Mouse (Mus musculus) kidney, adult 2 months (tissue): ENCODE results near the gene Ramac.

Experiments
- CTCF ChIP-seq: fragments of 200-500 bp; conservative IDR thresholded peaks from 2 replicates; pipeline ENCODE4 v1.5.1; 2011; ENCODE audit warnings: low read depth, mild to moderate bottlenecking, control low read depth, low read length, moderate library complexity, mixed read lengths; ENCODE audit not compliant: insufficient read depth, insufficient read length
- POLR2A ChIP-seq: fragments of 200-500 bp; IDR thresholded peaks from one replicate; pipeline ENCODE4 v1.6.1; 2011; ENCODE audit warnings: low read depth, low read length, control low read depth

DNA sequence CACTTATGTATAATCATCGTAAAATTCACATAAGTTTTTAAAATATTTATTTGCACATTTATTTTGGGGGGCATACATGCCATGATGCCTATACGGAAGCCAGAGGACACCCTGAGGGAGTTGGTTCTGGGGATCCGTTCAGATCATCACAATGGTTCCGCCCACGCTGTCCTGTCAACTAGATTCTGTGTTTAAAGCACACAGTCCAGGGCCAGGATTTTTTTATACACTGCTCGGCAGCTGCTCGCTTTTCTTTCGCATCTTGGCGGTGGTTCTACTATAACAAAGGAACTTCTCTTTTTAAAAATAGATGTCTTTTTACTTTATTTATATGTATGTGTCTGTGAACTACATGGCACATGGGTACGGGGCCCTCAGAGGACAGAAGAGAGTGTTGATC, 38.9 kb upstream of the Ramac start:
- no peak for TF ChIP-seq POLR2A
- no peak for TF ChIP-seq CTCF
